Mouse (Mus musculus) bone marrow macrophage, adult 2 months (primary cell): ENCODE data around the gene P3h2.

Experiments
- CTCF ChIP-seq: IDR thresholded peaks from 2 replicates; pipeline ENCODE4 v1.5.1; 2012; ENCODE audit warnings: low read depth, mild to moderate bottlenecking, low read length, moderate library complexity
- POLR2A ChIP-seq: IDR thresholded peaks from 2 replicates; pipeline ENCODE4 v1.6.1; 2012; ENCODE audit warnings: mild to moderate bottlenecking, low read depth, low read length, borderline replicate concordance

GRCm38 (mm10) chr16:26152258-26152657, 46.7 kb upstream of the P3h2 start:
- TF ChIP-seq POLR2A: no peak
- no peak for TF ChIP-seq CTCF
